Mouse (Mus musculus) lung, adult 2 months (tissue): Measurements from ENCODE around the gene Szt2.

Experiments
- CTCF ChIP-seq: fragments of 200-500 bp; IDR thresholded peaks from 2 replicates; pipeline ENCODE4 v1.5.1; 2011; ENCODE audit warnings: mild to moderate bottlenecking, low read length, control low read depth; ENCODE audit not compliant: insufficient read depth
- POLR2A ChIP-seq: fragments of 200-500 bp; IDR thresholded peaks from 2 replicates; pipeline ENCODE4 v1.6.1; 2011; ENCODE audit warnings: low read depth, mild to moderate bottlenecking, control low read depth, low read length, borderline replicate concordance; ENCODE audit errors: extremely low read depth

- TF ChIP-seq CTCF (no peak), POLR2A (no peak)
These were observed 43.1 kb downstream of the Szt2 start for GRCm38 (mm10) chr4:118365991-118366390.
